In genomic region chr4:134249651-134250050, GRCm38 (mm10) we compare ENCODE assay signal across 9 mouse cellular contexts. TPM values are rescaled to one million over a fixed set of nuclear protein-coding genes. Genes with fewer than 3 reads are reported as not detected.
A peak's percentile ranks its signal among the peaks of the same experiment; 100 is the strongest.
DNase-seq lines count a peak whose midpoint lies in the region; ATAC-seq lines count a peak whose summit lies in the region.
"Had no signal": no experiment of that assay in that cellular context is flagged by ENCODE, and none has a peak within 500 bp of the region (broad histone marks: within the 10 kb centered on the region; RNA-seq: fewer than 3 reads in every experiment).

No protein-coding gene starts in this region.

- H3K27me3 ChIP-seq in forebrain, embryonic 11.5 days (ENCODE audit: control insufficient read depth, insufficient read depth, low read length): peaks cover 44% of the 10 kb centered on the region

- peak; percentile 59 for ATAC-seq in forebrain, embryonic 11.5 days (replicated peaks; ENCODE audit: low FRiP score)

- H3K9ac ChIP-seq in forebrain, embryonic 11.5 days (ENCODE audit: low read length): no peak overlapping the region; the same call in 1 of the 2 replicates

- H3K27ac ChIP-seq in forebrain, embryonic 11.5 days (ENCODE audit: low read depth, low read length): no peak overlapping the region

- WGBS in forebrain, embryonic 11.5 days: under 1% methylated on average over 30 of the region's 30 CpGs

- H3K4me1 ChIP-seq in forebrain, embryonic 11.5 days (replicated peaks; ENCODE audit: control insufficient read depth, insufficient read depth, low read length): peaks cover 45% of the 10 kb centered on the region

- peak overlapping the region; percentile 58 for H3K4me2 ChIP-seq in forebrain, embryonic 11.5 days (ENCODE audit: low read depth, low read length, severe bottlenecking)

- H3K36me3 ChIP-seq in forebrain, embryonic 11.5 days (ENCODE audit: control insufficient read depth, insufficient read depth, low read length): no peaks in the 10 kb centered on the region

- peak overlapping the region; percentile 28 for H3K4me3 ChIP-seq in forebrain, embryonic 11.5 days (ENCODE audit: low read depth, low read length)

- H3K9me3 ChIP-seq in forebrain, embryonic 11.5 days (ENCODE audit: control insufficient read depth, low read length): no peaks in the 10 kb centered on the region

- DNase-seq in CD8-positive naive resting alpha-beta T cell, adult 2 months (ENCODE audit: low read depth in 2 of 2, low spot score in 2 of 2): peak; percentile 59 to 65
- DNase-seq in adrenal gland, postnatal 25 days: peak; percentile 78
- peak; percentile 90 for DNase-seq in forebrain, embryonic 11.5 days (ENCODE audit: low spot score)
- peak; percentile 89 to 92 for DNase-seq in heart, postnatal 14 days
- DNase-seq in layer of hippocampus, adult 9-11 months: peak; percentile 37
- DNase-seq in lung, postnatal 14 days: peak; percentile 82
- peak; percentile 86 for DNase-seq in retina, postnatal 1 day
- peak; percentile 71 for DNase-seq in thymus, postnatal 36 days

- intact Hi-C loops in heart, postnatal 14 days (cut with DNase I): loop anchor here (2.0 to 10.0 kb wide), 3 partner anchors 19 to 225 kb away; no protein-coding TSS in a partner anchor

RNA-seq across cellular contexts. Expression of gene Gm30191, which starts 2.9 kb away (rescaled TPM):
- not detected in 2 replicates for total RNA-seq in adrenal gland, postnatal 25 days (2021)
- 0.63 TPM in 1 of 2 replicates, not detected in the other for polyA plus RNA-seq in forebrain, embryonic 11.5 days (2014; fragmentation: Nextera tagmentation; extraction: Ambion mirVana)
- not detected for total RNA-seq in heart, postnatal 14 days (2021)
- polyA plus RNA-seq: frontal cortex, adult 2 months had no signal

RNA-seq across cellular contexts. Expression of gene Grrp1, which starts 4.3 kb away (rescaled TPM):
- 6.2 and 8.3 TPM in 2 replicates for total RNA-seq in adrenal gland, postnatal 25 days (2021)
- 4.8 and 5.2 TPM in 2 replicates for polyA plus RNA-seq in forebrain, embryonic 11.5 days (2014; fragmentation: Nextera tagmentation; extraction: Ambion mirVana)
- 10 to 100 TPM in 1 of 2 experiments, 1 to 10 TPM in 1; 8.6 to 13.8 TPM for total RNA-seq in heart, postnatal 14 days (2021)

RNA-seq across cellular contexts. Expression of gene Zfp593, which starts 4.3 kb away (rescaled TPM):
- total RNA-seq in adrenal gland, postnatal 25 days (2021): 8.8 and 10.3 TPM in 2 replicates
- polyA plus RNA-seq in forebrain, embryonic 11.5 days (2014; fragmentation: Nextera tagmentation; extraction: Ambion mirVana): 17.8 and 18.0 TPM in 2 replicates
- total RNA-seq in heart, postnatal 14 days (2021): 1 to 10 TPM; 2.4 to 3.3 TPM

RNA-seq across cellular contexts. Expression of gene E130218I03Rik, which starts 6.2 kb away (rescaled TPM):
- total RNA-seq in adrenal gland, postnatal 25 days (2021): not detected in 2 replicates
- polyA plus RNA-seq in forebrain, embryonic 11.5 days (2014; fragmentation: Nextera tagmentation; extraction: Ambion mirVana): 0.64 and 0.77 TPM in 2 replicates
- total RNA-seq in heart, postnatal 14 days (2021): not detected
- polyA plus RNA-seq: frontal cortex, adult 2 months had no signal

RNA-seq across cellular contexts. Expression of gene Cnksr1, which starts 11.5 kb away (rescaled TPM):
- 0.49 TPM in 1 of 2 replicates, not detected in the other for total RNA-seq in adrenal gland, postnatal 25 days (2021)
- polyA plus RNA-seq in forebrain, embryonic 11.5 days (2014; fragmentation: Nextera tagmentation; extraction: Ambion mirVana): 0.24 and 0.45 TPM in 2 replicates
- total RNA-seq in heart, postnatal 14 days (2021): 1 to 10 TPM; 2.3 to 3.2 TPM

Comparison
In these comparisons a context has a peak if more than half of its experiments do, and no peak if none do; other contexts are left out.
1. DNase-seq: peak in every context shown above with its lines; median percentile 90 in heart, postnatal 14 days; 90 in forebrain, embryonic 11.5 days; 86 in retina, postnatal 1 day; 82 in lung, postnatal 14 days; 78 in adrenal gland, postnatal 25 days; 71 in thymus, postnatal 36 days; 62 in CD8-positive naive resting alpha-beta T cell, adult 2 months; 37 in layer of hippocampus, adult 9-11 months.